Mouse (Mus musculus): ENCODE data around the gene Olfr38. TPM values are rescaled to one million over a fixed set of nuclear protein-coding genes. Genes with fewer than 3 reads are reported as not detected.

The Olfr38 gene
- not detected for total RNA-seq (2023)

DNA sequence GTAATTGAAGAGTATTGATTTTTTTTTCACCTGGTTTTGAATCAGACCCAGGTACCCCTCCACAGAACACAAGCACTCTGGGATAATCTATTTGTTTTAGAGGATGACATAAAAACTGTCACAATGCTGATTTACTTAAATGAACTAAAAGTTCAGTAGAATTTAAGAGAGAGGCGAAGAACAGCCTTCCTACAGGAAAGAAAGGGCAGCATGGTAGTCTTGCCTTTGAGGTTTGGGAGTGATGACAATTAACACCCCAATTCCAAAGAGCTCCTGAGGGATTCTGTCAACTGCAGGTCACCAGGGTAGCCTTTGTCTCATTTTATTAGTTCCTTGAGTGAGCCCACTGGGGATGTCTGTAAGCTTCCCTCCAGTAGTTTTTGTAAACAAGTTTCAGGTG lies at the start of gene Olfr38:
Olfr38 (plus strand) TSS at position 301 of the 400 bp plus-strand sequence.

DNA sequence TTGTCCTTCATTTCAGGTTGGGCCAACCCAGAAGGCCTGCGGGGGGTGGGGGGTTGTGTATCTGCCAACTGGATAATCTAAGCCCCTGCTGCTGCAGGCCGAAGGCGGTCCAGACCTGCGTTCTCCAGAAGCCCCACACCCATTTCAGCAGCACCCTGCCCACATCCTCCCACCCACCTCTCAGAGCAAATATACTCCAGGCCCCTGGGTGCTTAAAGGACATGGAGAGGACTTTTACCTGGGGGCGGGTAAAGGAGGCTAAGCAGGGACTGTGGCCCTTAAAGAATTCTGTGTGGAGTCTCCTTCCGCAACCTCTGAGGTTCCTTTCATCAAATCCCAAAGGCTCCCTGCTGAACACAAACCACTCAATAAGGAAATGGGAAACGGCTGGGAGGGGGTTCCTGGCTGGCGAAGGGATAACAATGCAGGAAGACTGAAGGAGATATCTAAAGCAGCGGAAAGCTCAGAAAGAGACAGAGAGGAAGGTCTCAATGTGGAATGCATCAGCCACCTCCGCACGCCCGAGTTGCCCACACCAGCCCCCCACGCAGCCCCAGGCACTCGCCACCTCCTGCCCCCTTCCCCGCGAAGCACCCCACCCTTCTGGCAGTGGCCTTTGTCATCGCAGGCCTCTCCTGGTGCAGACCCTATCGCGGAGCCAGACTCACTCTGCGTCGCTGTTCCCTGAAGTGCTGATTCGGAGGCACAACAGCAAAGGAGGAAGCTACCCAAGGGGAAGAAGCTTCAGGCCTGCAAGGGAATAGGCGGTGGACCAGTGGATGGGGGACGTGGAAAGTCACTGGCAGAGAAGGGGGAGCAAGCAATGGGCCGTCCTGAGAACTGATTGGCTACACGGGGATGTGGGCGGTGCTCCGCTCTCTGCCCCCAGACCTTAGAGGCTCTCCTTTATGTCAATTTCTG lies 46.7 kb upstream of the Olfr38 start, which contains the start of gene Tcaf1:
Tcaf1 (minus strand) TSS at position 798 of the 921 bp plus-strand sequence.

DNA sequence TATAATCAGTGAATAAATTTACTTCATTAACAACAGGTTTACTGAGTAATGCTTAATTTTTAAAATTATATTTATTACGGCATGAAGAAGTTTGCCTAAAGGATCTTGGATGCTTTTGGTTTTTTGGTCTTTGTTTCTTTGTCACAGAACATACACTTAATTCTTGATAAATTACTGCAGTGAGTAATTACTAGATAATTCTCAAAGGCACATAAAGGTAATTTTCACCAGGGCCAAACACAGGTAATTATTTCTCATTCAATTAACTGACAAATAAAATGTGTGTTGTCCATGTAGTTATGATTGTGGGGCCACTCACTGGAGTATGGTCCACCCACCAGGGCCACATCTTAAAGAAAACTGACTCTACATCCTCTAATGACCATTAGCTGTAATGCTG lies 17.1 kb upstream of the Olfr38 start, which contains the start of gene Olfr453:
Olfr453 (plus strand) TSS at position 301 of the 400 bp plus-strand sequence.

DNA sequence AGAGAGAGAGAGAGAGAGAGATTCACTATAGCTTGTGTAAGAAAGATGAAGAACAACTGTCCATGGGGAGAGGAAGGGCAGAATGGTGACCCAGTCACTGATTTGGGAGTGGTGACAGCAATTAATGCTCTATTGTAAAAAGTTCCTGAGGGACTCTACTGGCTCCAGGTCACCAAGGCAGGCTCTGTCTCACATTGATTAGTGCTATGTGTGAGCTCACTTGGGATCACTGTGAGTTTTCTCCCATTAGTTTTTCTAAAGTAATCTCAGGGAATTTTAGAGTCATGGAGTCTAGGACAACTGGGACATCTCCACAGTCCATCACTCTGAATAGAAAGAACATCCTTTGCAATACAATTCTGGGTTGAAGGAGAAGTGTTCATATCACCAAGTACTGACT lies 28.6 kb downstream of the Olfr38 start, which contains the start of gene Olfr452:
Olfr452 (plus strand) TSS at position 301 of the 400 bp plus-strand sequence.

DNA sequence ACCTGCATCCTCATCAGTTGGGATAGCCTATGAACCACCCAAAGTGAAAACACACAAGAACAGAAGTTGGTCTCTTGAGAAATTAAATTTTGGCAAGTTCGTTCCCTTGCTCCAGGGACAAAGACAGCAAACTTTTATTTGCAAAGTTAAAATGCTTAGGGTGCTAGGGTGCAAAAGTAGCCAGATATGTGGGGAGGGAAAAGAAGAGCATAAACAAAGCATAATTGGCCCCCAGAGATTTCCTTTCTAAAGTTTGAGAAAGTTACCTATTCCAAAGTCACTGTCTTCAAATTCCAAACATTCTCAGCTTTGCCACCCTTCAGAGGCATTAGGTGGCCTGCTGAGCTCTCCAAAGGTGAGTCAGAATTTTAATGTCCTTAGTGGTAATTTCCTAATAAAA lies 55.4 kb downstream of the Olfr38 start, which contains the start of gene Olfr450:
Olfr450 (plus strand) TSS at position 301 of the 400 bp plus-strand sequence.

Other genes with a start within 250 kb of the Olfr38 start
- gene Olfr455, start 208.8 kb upstream of the Olfr38 start, total RNA-seq (2023) = not detected
- not detected for gene Tcaf3, start 158.7 kb upstream of the Olfr38 start, total RNA-seq (2023)
- gene Tcaf2, start 111.2 kb upstream of the Olfr38 start, total RNA-seq (2023) = under 1 TPM in 1 of 2 experiments, not detected in 1; 0.42 TPM
- under 1 TPM in 1 of 2 experiments, not detected in 1; 0.15 TPM for gene Tcaf1, start 46.3 kb upstream of the Olfr38 start, total RNA-seq (2023)
- not detected for gene Olfr453, start 17.0 kb upstream of the Olfr38 start, total RNA-seq (2023)
- gene Olfr452, start 28.7 kb downstream of the Olfr38 start, total RNA-seq (2023) = not detected
- gene Olfr450, start 55.5 kb downstream of the Olfr38 start, total RNA-seq (2023) = not detected
- gene Olfr449, start 78.0 kb downstream of the Olfr38 start, total RNA-seq (2023) = not detected
- gene Olfr448, start 134.0 kb downstream of the Olfr38 start, total RNA-seq (2023) = not detected
- not detected for gene Olfr447, start 152.5 kb downstream of the Olfr38 start, total RNA-seq (2023)
- not detected for gene Olfr446, start 165.0 kb downstream of the Olfr38 start, total RNA-seq (2023)
- not detected for gene Olfr444, start 192.7 kb downstream of the Olfr38 start, total RNA-seq (2023)